In genomic region chr1:150266502-150266901, GRCm38 (mm10) we compare ENCODE assay signal across 10 mouse cellular contexts. TPM values are rescaled to one million over a fixed set of nuclear protein-coding genes. Genes with fewer than 3 reads are reported as not detected.
DNase-seq lines count a peak whose midpoint lies in the region; ATAC-seq lines count a peak whose summit lies in the region.
"Had no signal": no experiment of that assay in that cellular context is flagged by ENCODE, and none has a peak within 500 bp of the region (broad histone marks: within the 10 kb centered on the region; RNA-seq: fewer than 3 reads in every experiment).

No protein-coding gene starts in this region.

- no peak overlapping the region for H3K9ac ChIP-seq in hindbrain, embryonic 13.5 days
- no peak overlapping the region for H3K9ac ChIP-seq in midbrain, embryonic 14.5 days (replicated peaks; ENCODE audit: low read length)
- H3K9ac ChIP-seq: embryonic facial prominence, embryonic 15.5 days had no signal

- 40% methylated on average over 3 of the region's 3 CpGs for WGBS in hindbrain, embryonic 13.5 days
- WGBS in hindbrain, embryonic 10.5 days: 45% methylated on average over 3 of the region's 3 CpGs
- WGBS in midbrain, embryonic 14.5 days: 45% methylated on average over 3 of the region's 3 CpGs

- H3K9me3 ChIP-seq in hindbrain, embryonic 13.5 days: no peaks in the 10 kb centered on the region
- H3K9me3 ChIP-seq in hindbrain, embryonic 10.5 days: no peaks in the 10 kb centered on the region
- H3K9me3 ChIP-seq in midbrain, embryonic 14.5 days (ENCODE audit: control insufficient read depth, low read length): no peaks in the 10 kb centered on the region
- H3K9me3 ChIP-seq: embryonic facial prominence, embryonic 15.5 days had no signal

- H3K4me2 ChIP-seq in hindbrain, embryonic 13.5 days: no peak overlapping the region
- H3K4me2 ChIP-seq in midbrain, embryonic 14.5 days (ENCODE audit: low read length): no peak overlapping the region
- H3K4me2 ChIP-seq: embryonic facial prominence, embryonic 15.5 days had no signal

- no peaks in the 10 kb centered on the region for H3K27me3 ChIP-seq in hindbrain, embryonic 13.5 days
- no peaks in the 10 kb centered on the region for H3K27me3 ChIP-seq in hindbrain, embryonic 10.5 days (ENCODE audit: insufficient read depth, poor library complexity, severe bottlenecking)
- H3K27me3 ChIP-seq in midbrain, embryonic 14.5 days (ENCODE audit: control insufficient read depth, insufficient read depth, low read length): no peaks in the 10 kb centered on the region
- H3K27me3 ChIP-seq: embryonic facial prominence, embryonic 15.5 days had no signal

- DNase-seq in hindbrain, embryonic 10.5 days (ENCODE audit: low spot score): no peak
- peak; percentile 80 for DNase-seq in 416B (ENCODE audit: low read depth)
- peak; percentile 79 for DNase-seq in NIH3T3 (ENCODE audit: low read depth)
- DNase-seq in forelimb bud, embryonic 11.5 days (ENCODE audit: low read depth, low spot score): peak; percentile 63
- peak; percentile 74 for DNase-seq in midbrain, embryonic 14.5 days
- no peak for DNase-seq in cerebellum, postnatal 36 days
- no peak for DNase-seq in spleen, postnatal 4 days (ENCODE audit: low spot score in 2 of 2)

- H3K4me1 ChIP-seq in hindbrain, embryonic 13.5 days (replicated peaks): no peaks in the 10 kb centered on the region
- H3K4me1 ChIP-seq in hindbrain, embryonic 10.5 days (replicated peaks): no peaks in the 10 kb centered on the region
- H3K4me1 ChIP-seq in midbrain, embryonic 14.5 days (ENCODE audit: control insufficient read depth, insufficient read depth, low read length): no peaks in the 10 kb centered on the region
- H3K4me1 ChIP-seq: embryonic facial prominence, embryonic 15.5 days had no signal

- H3K36me3 ChIP-seq in hindbrain, embryonic 13.5 days: no peaks in the 10 kb centered on the region
- no peaks in the 10 kb centered on the region for H3K36me3 ChIP-seq in hindbrain, embryonic 10.5 days
- H3K36me3 ChIP-seq in midbrain, embryonic 14.5 days (ENCODE audit: control insufficient read depth, insufficient read depth, low read length): no peaks in the 10 kb centered on the region
- H3K36me3 ChIP-seq: embryonic facial prominence, embryonic 15.5 days had no signal

- ATAC-seq in hindbrain, embryonic 13.5 days (ENCODE audit: low FRiP score): peak; percentile 46
- ATAC-seq in midbrain, embryonic 14.5 days (ENCODE audit: low FRiP score, low TSS enrichment): peak; percentile 58; the same call in 1 of the 2 replicates

- H3K4me3 ChIP-seq in hindbrain, embryonic 13.5 days: no peak overlapping the region
- H3K4me3 ChIP-seq in hindbrain, embryonic 10.5 days: no peak overlapping the region
- H3K4me3 ChIP-seq in midbrain, embryonic 14.5 days (replicated peaks; ENCODE audit: low read depth, low read length): no peak overlapping the region
- H3K4me3 ChIP-seq: embryonic facial prominence, embryonic 15.5 days had no signal

- H3K27ac ChIP-seq in hindbrain, embryonic 13.5 days: no peak overlapping the region
- no peak overlapping the region for H3K27ac ChIP-seq in hindbrain, embryonic 10.5 days
- H3K27ac ChIP-seq in midbrain, embryonic 14.5 days (replicated peaks; ENCODE audit: low read depth, low read length): no peak overlapping the region
- H3K27ac ChIP-seq: embryonic facial prominence, embryonic 15.5 days had no signal

RNA-seq across cellular contexts. Expression of gene Pdc, which starts 52.7 kb away (rescaled TPM):
- not detected in 2 replicates for polyA plus RNA-seq in hindbrain, embryonic 13.5 days (2015; fragmentation: Nextera tagmentation; extraction: Ambion mirVana)
- not detected in 2 replicates for polyA plus RNA-seq in hindbrain, embryonic 10.5 days (2016; fragmentation: Nextera tagmentation; extraction: Ambion mirVana)
- polyA plus RNA-seq in midbrain, embryonic 14.5 days (2014; fragmentation: Nextera tagmentation; extraction: Ambion mirVana): 0.17 TPM in 1 of 2 replicates, not detected in the other
- polyA plus RNA-seq: embryonic facial prominence, embryonic 15.5 days; liver, embryonic 16.5 days had no signal

Comparison
In these comparisons a context has a peak if more than half of its experiments do, and no peak if none do; other contexts are left out.
1. DNase-seq: peak in 416B (single experiment), NIH3T3 (single experiment), forelimb bud, embryonic 11.5 days (single experiment) and midbrain, embryonic 14.5 days (single experiment); none in hindbrain, embryonic 10.5 days (single experiment), cerebellum, postnatal 36 days (0 of 2) and spleen, postnatal 4 days (0 of 2).